Mouse (Mus musculus) ES-E14 (cell line): ENCODE data around the gene Itgb5.

Source experiments
- CHD2 ChIP-seq: IDR thresholded peaks from 2 replicates; pipeline ENCODE4 v1.6.1; 2014; ENCODE audit warnings: mild to moderate bottlenecking, low read depth, low read length, inconsistent platforms
- HCFC1 ChIP-seq: IDR thresholded peaks from 2 replicates; pipeline ENCODE4 v1.6.1; 2012; ENCODE audit warnings: low read length, inconsistent platforms, borderline replicate concordance; ENCODE audit not compliant: insufficient read depth
- MAFK ChIP-seq: IDR thresholded peaks from 2 replicates; pipeline ENCODE4 v1.6.1; 2014; ENCODE audit warnings: mild to moderate bottlenecking, low read depth, low read length, inconsistent platforms; ENCODE audit not compliant: insufficient read depth
- ZC3H11A ChIP-seq: IDR thresholded peaks from 2 replicates; pipeline ENCODE4 v1.6.1; 2012; ENCODE audit warnings: low read depth, mild to moderate bottlenecking, inconsistent platforms, low read length, borderline replicate concordance
- ZNF384 ChIP-seq: IDR thresholded peaks from 2 replicates; pipeline ENCODE4 v1.6.1; 2012; ENCODE audit warnings: low read depth, low read length, inconsistent platforms

DNA sequence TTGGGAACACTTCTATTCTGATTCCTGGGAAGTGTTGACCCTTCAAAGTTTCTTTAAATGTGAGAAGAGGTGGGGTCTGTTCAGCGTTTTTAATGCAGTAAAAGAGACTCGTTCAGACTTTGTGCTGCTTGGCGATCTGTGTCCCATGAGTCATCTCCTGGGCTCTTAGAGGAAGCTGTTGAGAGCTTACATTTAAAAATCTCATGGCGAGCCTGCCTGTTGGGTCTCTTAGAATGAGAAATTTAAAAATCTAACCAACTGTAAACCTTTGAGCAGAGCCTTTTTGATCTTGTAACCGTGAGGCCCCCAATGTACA, 93.5 kb downstream of the Itgb5 start:
- no peak for TF ChIP-seq ZC3H11A
- no peak for TF ChIP-seq CHD2
- no peak for TF ChIP-seq MAFK
- no peak for TF ChIP-seq HCFC1
- no peak for TF ChIP-seq ZNF384
